Mouse (Mus musculus): ENCODE data around the gene Kmo. TPM values are rescaled to one million over a fixed set of nuclear protein-coding genes. Genes with fewer than 3 reads are reported as not detected.

The Kmo gene
- total RNA-seq, 2 experiments from 2014 or later: 0.10 to 0.34 TPM

- intact Hi-C loops (cut with DNase I): no loop called here
Observed at GRCm38 (mm10) chr1:175692246-175692996, 72.2 kb downstream of the Kmo start, which contains the start of the genes Opn3 and Chml. Gene Opn3 (minus strand): TSS chr1:175692776. Gene Chml (minus strand): TSS chr1:175692901.

GRCm38 (mm10) chr1:175692997-175693361 lies 72.8 kb downstream of the Kmo start:
- intact Hi-C loops (cut with DNase I): no loop called here

More at GRCm38 (mm10) chr1:175692246-175692996, 72.2 kb downstream of the Kmo start, which contains the start of the genes Opn3 and Chml:
- DNase-seq: peak; percentile 99

DNA sequence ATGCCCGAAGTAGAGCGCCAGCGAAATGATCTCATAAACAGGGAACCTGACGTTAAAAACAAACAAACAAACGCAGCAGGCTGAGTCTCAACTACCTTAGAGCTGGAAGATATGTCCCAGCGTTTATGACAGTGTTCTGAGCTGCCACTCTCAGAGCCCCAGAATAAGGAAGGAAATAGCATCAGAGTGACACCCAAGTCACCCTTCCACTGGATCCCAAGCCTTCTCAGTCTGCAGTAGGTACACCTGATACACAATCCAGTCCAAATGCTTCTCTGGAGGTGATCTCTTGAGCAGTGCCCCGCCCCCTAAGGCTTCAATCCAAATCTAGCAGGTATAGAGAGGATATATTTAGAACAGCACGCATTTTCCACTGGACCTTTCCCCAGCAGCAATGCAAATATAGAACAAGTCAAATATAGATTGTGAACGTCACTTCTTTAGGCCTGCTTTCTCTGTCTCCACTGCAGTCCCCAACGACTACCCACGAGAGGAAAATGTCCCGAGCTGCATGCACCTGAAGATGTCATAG lies 73.3 kb downstream of the Kmo start:
- DNase-seq: peak; percentile 14
- intact Hi-C loops (cut with DNase I): no loop called here

More at GRCm38 (mm10) chr1:175692997-175693361, 72.8 kb downstream of the Kmo start:
- DNase-seq: no peak

- no peak for DNase-seq
- intact Hi-C loops (cut with DNase I): no loop called here
Observed at GRCm38 (mm10) chr1:175698293-175698692, 78.1 kb downstream of the Kmo start, which contains the start of gene Wdr64. Gene Wdr64 (plus strand): TSS chr1:175698593.

DNA sequence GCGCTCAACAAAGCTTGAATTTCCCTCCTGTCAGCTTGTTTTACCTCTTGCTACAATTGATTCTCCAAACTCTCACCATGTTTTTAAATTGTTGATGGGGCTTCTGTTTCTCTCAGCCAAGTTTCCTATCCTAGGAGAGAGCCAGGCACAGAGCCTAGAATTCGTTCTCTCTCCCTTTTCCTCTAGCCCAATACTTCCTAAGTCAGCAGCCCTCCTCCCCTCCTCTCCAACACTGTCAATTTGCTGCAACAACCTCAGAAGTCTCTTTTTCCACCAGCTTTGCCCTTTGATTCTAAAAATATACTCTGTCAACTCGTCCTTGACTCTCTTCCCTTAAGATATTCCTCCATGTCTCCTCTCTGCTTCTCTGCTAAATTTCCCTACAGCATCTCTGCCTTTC lies 79.2 kb downstream of the Kmo start:
- DNase-seq: no peak
- intact Hi-C loops (cut with DNase I): no loop called here

DNA sequence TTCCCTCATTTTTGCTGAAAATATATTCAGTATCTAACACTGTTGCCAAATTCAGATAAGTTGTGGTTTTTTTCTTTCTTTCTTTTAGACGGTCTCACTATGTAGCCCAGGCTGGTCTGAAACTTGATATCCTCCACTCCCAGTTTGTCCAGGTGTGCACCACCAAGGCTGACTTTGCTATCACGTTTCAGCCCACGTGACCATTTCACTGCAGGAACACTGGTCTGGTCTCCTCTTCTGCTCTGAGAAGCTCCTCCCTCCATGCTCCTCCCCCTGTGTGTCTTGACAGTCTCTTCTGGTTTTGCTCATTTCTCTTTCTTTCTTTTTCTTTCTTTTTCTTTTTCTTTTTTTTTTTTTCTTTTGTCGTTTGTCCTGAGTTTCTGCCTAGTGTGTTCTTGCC lies 79.6 kb downstream of the Kmo start:
- intact Hi-C loops (cut with DNase I): no loop called here
- no peak for DNase-seq

GRCm38 (mm10) chr1:175701145-175701544 lies 81.0 kb downstream of the Kmo start:
- intact Hi-C loops (cut with DNase I): no loop called here
- DNase-seq: no peak

- intact Hi-C loops (cut with DNase I): no loop called here
- no peak for DNase-seq
Observed at GRCm38 (mm10) chr1:175707599-175707998, 87.4 kb downstream of the Kmo start.

DNA sequence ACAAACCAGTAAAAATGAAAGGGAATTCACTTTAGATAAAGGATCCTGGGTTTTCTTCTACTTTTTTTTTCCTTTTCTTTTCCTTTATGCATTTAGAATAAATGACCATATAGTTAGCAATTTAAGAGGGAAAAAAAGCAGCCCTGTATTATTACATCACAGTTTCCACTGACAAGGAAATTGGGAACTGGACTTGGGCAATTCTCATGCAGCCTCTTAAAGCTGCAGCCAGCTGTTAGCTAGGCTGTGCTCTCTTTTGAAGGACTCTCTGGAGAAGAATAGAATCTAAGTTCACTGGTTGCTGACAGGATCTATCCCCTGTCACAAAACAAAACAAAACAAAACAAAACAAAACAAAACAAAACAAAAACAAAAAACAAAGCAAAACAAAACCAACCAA lies 87.8 kb downstream of the Kmo start:
- intact Hi-C loops (cut with DNase I): no loop called here
- DNase-seq: no peak

Other genes starting within 250 kb of the Kmo start
- 10 to 100 TPM; 69.1 to 70.0 TPM for gene Rgs7, start 127.9 kb upstream of the Kmo start, total RNA-seq (2021)
- gene Fh1, start 5.3 kb downstream of the Kmo start, total RNA-seq (2021): 10 to 100 TPM; 66.2 to 73.0 TPM
- 1 to 10 TPM; 6.0 to 7.7 TPM for gene Opn3, start 72.4 kb downstream of the Kmo start, total RNA-seq (2021)
- 10 to 100 TPM; 16.2 to 18.4 TPM for gene Chml, start 72.5 kb downstream of the Kmo start, total RNA-seq (2021)
- not detected for gene Wdr64, start 78.2 kb downstream of the Kmo start, total RNA-seq (2021)